Mouse (Mus musculus) testis, adult 2 months (tissue): ENCODE data around the gene Map1b.

Experiments used
- CTCF ChIP-seq: fragments of 200-500 bp; IDR thresholded peaks from 2 replicates; pipeline ENCODE4 v1.5.1; 2012; ENCODE audit warnings: low read depth, mild to moderate bottlenecking, inconsistent platforms, low read length, moderate library complexity; ENCODE audit not compliant: control insufficient read depth, insufficient read depth, insufficient replicate concordance
- POLR2A ChIP-seq: fragments of 200-500 bp; IDR thresholded peaks from 2 replicates; pipeline ENCODE4 v1.6.1; 2012; ENCODE audit warnings: low read depth, mild to moderate bottlenecking, inconsistent platforms, low read length, moderate library complexity; ENCODE audit not compliant: control insufficient read depth

DNA sequence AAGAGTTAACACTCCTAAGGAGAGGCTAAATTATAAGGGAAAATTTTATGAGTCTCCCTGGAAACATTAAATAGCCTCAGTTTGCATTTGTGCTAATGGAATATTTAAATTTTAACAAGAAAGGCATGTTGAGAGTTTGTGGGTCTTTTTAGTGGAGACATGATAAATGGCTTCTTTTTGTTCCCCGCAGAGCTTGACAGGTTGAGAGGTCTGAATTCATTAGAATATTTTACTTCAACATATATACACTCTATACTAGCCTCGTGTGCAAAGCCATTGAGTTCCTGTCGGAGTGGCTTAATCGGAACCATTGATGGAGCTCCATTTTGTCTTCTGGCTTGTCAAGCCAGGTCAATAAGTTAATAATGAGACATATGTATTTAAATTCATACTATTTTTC, 6.4 kb downstream of the Map1b start:
- no peak for TF ChIP-seq CTCF
- no peak for TF ChIP-seq POLR2A
